Mouse (Mus musculus): ENCODE measurements around the gene Naglu.

Gene Naglu

DNA sequence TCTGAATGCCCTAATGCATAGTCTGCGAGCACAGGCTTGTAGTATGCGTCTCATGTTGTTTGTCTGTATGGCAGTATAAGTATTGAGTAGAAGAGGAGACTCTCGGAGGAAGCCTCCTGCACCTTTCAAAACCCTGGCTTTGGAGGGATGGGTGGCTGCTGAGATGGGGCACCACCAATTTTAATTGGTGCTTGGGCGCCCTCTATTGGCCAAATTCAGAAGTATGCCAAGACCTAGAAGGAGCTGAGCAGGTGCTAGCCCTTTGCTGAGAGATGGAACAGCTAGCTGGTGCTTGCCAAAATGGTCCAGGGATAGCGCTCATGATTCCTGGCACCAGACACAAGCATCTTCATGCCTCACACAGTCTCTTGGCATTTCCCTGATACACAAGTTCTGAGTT lies 12.0 kb upstream of the Naglu start:
- peak; percentile 93 for DNase-seq (ENCODE audit: low read depth)

GRCm38 (mm10) chr11:101058726-101059125 lies 11.1 kb upstream of the Naglu start:
- no peak for DNase-seq (ENCODE audit: low read depth)

DNA sequence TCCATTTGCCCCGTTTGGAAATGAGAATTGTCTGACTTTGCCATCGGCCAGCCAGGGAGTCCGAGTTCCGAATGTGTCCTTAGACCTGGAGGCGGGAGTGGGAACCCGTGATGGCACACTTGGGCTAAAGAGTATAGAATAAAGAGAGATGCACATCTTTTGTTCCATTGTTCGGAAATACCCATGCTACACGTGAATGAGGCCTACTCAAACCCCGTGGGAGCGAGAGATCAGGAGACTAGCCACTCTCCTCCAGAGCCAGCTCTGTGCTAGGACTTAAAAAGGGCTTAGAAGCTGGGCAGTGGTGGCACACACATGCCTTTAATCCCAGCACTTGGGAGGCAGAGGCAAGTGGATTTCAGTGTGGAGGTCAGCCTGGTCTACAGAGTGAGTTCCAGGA lies 10.3 kb upstream of the Naglu start:
- no peak for DNase-seq (ENCODE audit: low read depth)

DNA sequence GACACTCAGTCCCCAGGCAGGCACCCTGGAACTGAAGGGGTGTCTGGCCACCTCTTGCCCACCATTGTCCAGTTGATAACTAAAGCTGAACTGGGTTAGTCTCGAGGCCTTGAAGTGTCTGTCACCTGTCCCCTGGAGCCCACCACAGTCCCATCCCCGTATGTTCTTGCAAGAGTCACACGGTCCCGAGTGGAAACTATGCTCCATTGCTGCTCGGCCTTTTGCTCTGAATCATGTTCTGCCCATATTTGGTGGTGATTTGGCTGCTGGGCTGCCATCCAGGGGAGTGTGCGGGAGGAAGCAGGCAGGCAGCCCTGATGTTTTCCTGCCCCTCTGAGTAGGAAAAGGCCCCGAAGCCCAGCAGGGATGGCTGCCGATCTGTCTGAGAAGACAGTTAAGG lies 9.7 kb upstream of the Naglu start:
- peak; percentile 96 for DNase-seq (ENCODE audit: low read depth)

DNA sequence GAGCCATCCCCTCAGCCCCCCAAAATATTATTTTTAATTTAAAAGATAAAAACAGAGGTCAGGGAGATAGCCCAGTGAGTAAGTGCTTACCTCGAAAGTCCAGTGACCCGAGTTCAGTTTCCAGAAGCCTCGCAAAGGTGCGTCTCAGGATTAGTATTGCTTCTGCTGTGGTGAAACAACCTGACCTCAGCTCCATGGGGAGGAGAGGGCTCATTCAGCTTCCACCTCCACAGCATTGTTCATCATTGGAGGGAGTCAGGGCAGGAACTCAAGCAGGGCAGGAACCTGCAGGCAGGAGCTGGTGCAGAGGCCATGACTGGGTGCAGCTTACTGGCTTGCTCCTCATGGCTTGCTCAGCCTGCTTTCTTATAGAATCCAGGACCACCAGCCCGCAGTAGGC lies 8.8 kb upstream of the Naglu start:
- no peak for DNase-seq (ENCODE audit: low read depth)

- DNase-seq (ENCODE audit: low read depth) = peak; percentile 62
These were observed 7.5 kb upstream of the Naglu start for GRCm38 (mm10) chr11:101062165-101062884.

- no peak for DNase-seq (ENCODE audit: low read depth)
These were observed 6.7 kb upstream of the Naglu start for GRCm38 (mm10) chr11:101062971-101063675.

- peak; percentile 75 for DNase-seq (ENCODE audit: low read depth)
These were observed 6.0 kb upstream of the Naglu start for GRCm38 (mm10) chr11:101063676-101064327.

GRCm38 (mm10) chr11:101064462-101064861 lies 5.3 kb upstream of the Naglu start:
- DNase-seq (ENCODE audit: low read depth) = no peak

- DNase-seq (ENCODE audit: low read depth) = no peak
These were observed 4.8 kb upstream of the Naglu start for GRCm38 (mm10) chr11:101065002-101065401.

GRCm38 (mm10) chr11:101066549-101067412 lies 3.0 kb upstream of the Naglu start:
- DNase-seq (ENCODE audit: low read depth) = peak; percentile 90

- no peak for DNase-seq (ENCODE audit: low read depth)
These were observed 346 bp downstream of the Naglu start for GRCm38 (mm10) chr11:101070189-101070527.

- no peak for DNase-seq (ENCODE audit: low read depth)
These were observed 1.2 kb downstream of the Naglu start for GRCm38 (mm10) chr11:101070987-101071386.

- DNase-seq (ENCODE audit: low read depth) = no peak
These were observed 2.1 kb downstream of the Naglu start for GRCm38 (mm10) chr11:101071810-101072428.

DNA sequence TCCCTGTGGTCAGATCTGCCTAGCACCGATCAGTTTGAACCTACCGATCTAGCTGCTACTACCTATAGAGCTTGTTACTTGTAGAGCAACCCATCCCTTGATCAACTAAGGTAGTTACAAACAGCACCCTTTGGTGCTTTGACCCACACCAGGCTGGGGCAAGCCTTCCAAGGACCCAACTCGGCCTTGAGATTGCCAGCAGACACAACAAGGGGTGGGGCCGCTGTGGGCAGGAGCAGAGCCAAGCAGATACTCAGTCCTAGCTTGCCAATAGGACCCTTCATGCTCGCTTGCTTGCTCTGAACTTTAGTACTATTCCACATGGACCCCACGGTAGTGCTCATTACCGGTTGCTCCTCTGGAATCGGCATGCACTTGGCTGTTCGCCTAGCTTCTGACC lies 8.3 kb downstream of the Naglu start, which contains the start of gene Hsd17b1:
Gene Hsd17b1 (plus strand): TSS at position 291 of the 400 bp plus-strand sequence.
- no peak for DNase-seq (ENCODE audit: low read depth)

DNA sequence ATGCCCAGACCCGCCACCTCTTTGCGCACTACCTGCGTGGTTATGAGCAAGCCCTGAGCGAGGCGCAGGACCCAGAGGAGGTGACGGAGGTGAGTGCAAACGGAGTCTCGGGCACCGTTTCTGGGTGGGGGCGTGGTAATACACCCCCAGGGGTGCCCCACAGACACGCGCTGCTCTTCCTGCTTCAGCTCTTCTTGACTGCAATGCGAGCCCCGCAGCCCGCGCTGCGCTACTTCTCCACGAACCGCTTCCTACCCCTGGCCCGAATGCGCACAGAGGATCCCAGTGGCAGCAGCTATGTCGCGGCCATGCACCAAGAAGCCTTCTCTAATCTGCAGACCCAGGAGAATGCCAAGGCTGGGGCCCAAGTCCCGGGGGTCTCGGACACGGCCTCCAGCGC lies 9.9 kb downstream of the Naglu start:
- DNase-seq (ENCODE audit: low read depth) = no peak

- no peak for DNase-seq (ENCODE audit: low read depth)
These were observed 10.6 kb downstream of the Naglu start for GRCm38 (mm10) chr11:101080421-101080820.

GRCm38 (mm10) chr11:101081659-101082058 lies 11.8 kb downstream of the Naglu start:
- peak; percentile 59 for DNase-seq (ENCODE audit: low read depth)

DNA sequence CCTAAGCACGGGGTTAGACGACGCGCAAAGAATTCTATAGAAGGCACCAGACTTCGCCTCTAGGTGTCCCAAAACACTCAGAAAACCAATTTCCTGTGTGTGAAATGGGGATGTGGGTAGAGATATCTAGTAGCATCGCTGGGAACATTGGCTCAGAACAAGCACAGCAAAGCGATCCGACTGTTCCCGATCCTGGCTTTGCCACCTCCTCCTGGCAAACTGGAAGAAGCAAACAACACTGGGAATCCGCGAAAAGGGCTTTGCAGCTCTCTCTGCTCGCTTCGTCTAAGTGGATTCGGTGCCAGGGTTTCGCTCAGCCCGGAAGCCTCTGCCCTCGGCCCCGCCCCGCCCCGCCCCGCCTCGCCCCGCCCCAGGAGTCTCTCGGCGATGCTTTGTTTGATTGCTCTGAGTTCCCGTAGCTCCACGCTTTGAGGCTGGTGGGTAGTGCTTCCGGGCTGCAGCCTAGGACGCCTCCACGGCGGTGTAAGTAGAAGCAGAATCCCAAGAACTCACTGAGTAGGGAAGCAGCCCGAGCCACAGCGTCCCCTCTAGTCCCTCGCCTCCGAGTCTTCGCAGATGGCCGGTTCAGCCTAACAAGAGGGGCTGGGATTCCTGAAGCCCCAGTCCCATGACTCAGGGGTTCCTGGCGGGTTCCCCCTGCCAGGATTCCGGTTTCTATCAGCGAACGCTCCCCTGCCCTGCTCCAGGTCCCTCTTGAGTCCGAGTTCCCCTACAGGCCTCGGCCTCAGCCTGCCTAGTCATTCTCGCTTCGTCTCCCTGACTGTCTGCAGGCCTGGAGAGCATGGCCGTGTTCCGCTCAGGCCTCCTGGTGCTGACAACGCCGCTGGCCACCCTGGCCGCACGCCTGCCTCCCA lies 12.6 kb downstream of the Naglu start, which contains the start of gene Coasy:
Gene Coasy (plus strand): TSS at position 358 of the 875 bp plus-strand sequence.
- DNase-seq (ENCODE audit: low read depth) = peak; percentile 93

DNA sequence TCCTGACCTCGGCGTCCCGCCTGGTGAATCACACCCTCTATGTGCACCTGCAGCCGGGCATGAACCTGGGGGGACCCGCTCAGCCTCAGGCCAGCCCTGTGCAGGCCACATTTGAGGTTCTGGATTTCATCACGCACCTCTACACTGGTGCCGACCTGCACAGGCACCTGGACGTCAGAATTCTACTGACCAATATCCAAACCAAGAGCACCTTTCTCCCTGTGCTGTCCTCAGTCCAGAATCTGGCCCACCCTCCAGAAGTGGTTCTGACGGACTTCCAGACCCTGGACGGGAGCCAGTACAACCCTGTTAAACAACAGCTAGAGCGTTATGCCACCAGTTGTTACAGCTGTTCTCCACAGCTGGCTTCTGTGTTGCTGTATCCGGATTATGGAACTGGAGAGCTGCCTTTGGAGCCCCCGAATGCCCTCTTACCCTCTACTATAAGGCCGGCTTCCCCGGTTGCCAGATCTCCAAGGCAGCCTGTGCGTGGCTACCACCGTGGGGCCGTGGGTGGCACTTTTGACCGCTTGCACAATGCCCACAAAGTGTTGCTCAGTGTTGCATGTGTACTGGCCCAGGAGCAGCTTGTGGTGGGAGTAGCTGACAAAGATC lies 13.4 kb downstream of the Naglu start:
- peak; percentile 61 for DNase-seq (ENCODE audit: low read depth)
